Mouse (Mus musculus) hindbrain, embryonic 11.5 days (tissue): ENCODE measurements around the gene Nudt21. TPM values are rescaled to one million over a fixed set of nuclear protein-coding genes. Genes with fewer than 3 reads are reported as not detected.
"Not testable (repeated sequence)": the region's sequence is repeated elsewhere in the genome, so short reads cannot be mapped to it uniquely, and the experiment has no call there.

ENCODE experiments used
- ATAC-seq: fragments of 200-750 bp; cut with Nextera tagmentation; 2 replicates; pipeline ENCODE4 v1.8.0; 2017; ENCODE audit warnings: mild to moderate bottlenecking, moderate TSS enrichment, moderate library complexity; ENCODE audit not compliant: low FRiP score
- DNase-seq: peaks from one replicate; pipeline ENCODE4 v3.0.0-alpha.2; 2015; ENCODE audit warnings: low spot score
- H3K27ac ChIP-seq: fragments of 300-500 bp; sonication (generic); 2 replicates; pipeline ENCODE4 v1.5.1; 2014; ENCODE audit warnings: mild to moderate bottlenecking, low read depth, low read length
- H3K27me3 ChIP-seq: fragments of 300-500 bp; sonication (generic); 2 replicates; pipeline ENCODE4 v1.6.1; 2014; ENCODE audit warnings: mild to moderate bottlenecking, low read length, moderate library complexity, mixed read lengths; ENCODE audit not compliant: control insufficient read depth, insufficient read depth
- H3K36me3 ChIP-seq: fragments of 300-500 bp; sonication (generic); 2 replicates; pipeline ENCODE4 v1.6.1; 2014; ENCODE audit warnings: mild to moderate bottlenecking, low read length, moderate library complexity, mixed read lengths; ENCODE audit not compliant: control insufficient read depth, insufficient read depth
- H3K4me1 ChIP-seq: fragments of 300-500 bp; sonication (generic); replicated peaks from 2 replicates; pipeline ENCODE4 v1.6.1; 2014; ENCODE audit warnings: low read length, mixed read lengths; ENCODE audit not compliant: control insufficient read depth, insufficient read depth
- H3K4me2 ChIP-seq: fragments of 300-500 bp; sonication (generic); replicated peaks from 2 replicates; pipeline ENCODE4 v1.6.1; 2014; ENCODE audit warnings: mild to moderate bottlenecking, low read depth, low read length
- H3K4me3 ChIP-seq: fragments of 300-500 bp; sonication (generic); 2 replicates; pipeline ENCODE4 v1.5.1; 2014; ENCODE audit warnings: low read depth, low read length
- H3K9ac ChIP-seq: fragments of 300-500 bp; sonication (generic); 2 replicates; pipeline ENCODE4 v1.6.1; 2014; ENCODE audit warnings: low read depth, low read length
- H3K9me3 ChIP-seq: fragments of 300-500 bp; sonication (generic); 2 replicates; pipeline ENCODE4 v1.6.1; 2016; ENCODE audit warnings: low read length; ENCODE audit not compliant: control insufficient read depth
- WGBS: fragments of 180-500 bp; shearing (Covaris S2); extraction: QIAGEN DNeasy Blood & Tissue Kit; methylation state at CpG from one replicate; pipeline ENCODE4 v1.1.7; 2014; 5-methylcytosine and 5-hydroxymethylcytosine counted together
- polyA plus RNA-seq: library from polyadenylated mRNA; unstranded; fragments of >200 nt; fragmentation: Nextera tagmentation; extraction: Ambion mirVana; gene quantifications from 2 replicates; pipeline ENCODE4 v1.2.1, GENCODE M21; 2014

The Nudt21 gene
- polyA plus RNA-seq, 1 experiment from 2014 or later: 152 TPM

DNA sequence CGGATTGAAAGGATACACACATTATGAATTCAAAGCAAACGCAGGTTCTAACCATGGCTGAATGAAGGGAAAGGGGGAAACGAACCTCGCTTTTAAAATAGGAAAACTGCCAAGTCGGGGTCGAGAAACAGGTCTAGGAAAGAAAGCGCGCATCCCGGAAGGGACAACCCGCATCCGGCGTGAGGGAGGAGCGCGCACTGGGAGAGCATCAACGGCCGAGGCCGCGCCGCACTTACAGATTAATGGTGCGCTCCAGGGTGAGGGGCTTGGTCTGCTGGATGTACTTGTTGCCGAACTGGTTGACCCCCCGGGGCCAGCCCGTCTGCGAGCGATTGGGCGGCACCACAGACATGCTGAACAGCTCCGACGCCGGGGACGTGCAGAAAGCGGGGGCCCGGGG lies 290 bp downstream of the Nudt21 start:
- ATAC-seq (peak; percentile 94), DNase-seq (peak; percentile 79)
- H3K36me3 ChIP-seq, H3K27me3 ChIP-seq, H3K9me3 ChIP-seq, H3K4me1 ChIP-seq: not testable (repeated sequence)
- peak overlapping the region; percentile 81 for H3K4me3 ChIP-seq
- H3K9ac ChIP-seq: peak overlapping the region; percentile 75
- H3K4me2 ChIP-seq: peak overlapping the region; percentile 81
- 0% methylated on average over 20 of the region's 32 CpGs for WGBS
- peak overlapping the region; percentile 36; the same call in 1 of the 2 replicates for H3K27ac ChIP-seq

DNA sequence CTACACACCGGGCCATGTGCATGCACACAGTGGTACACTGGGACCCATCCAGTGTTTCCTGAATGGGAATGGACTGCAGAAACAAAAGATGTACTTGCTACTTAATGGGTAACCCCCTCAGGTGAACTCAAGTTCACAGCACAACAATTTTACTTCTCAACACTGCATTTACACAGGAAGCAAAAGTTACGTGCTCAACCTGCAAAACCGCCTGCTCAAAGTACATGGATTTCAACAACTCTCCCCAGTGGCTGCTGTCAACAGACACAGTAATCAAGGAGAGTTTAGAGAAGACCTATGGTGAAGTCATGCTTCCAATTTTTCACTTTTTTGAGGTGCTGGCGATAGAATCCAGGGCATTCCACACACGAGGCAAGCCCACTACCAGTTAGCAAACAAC lies 1.6 kb downstream of the Nudt21 start:
- peak overlapping the region; percentile 21; the same call in 1 of the 2 replicates for H3K9ac ChIP-seq
- 0 out of 2 replicates have a peak overlapping the region, but pooled peaks have one; percentile 13 for H3K4me2 ChIP-seq
- DNase-seq (no peak), ATAC-seq (no peak)
- no peaks in the 10 kb centered on the region for H3K9me3 ChIP-seq
- H3K27ac ChIP-seq: no peak overlapping the region
- H3K27me3 ChIP-seq: no peaks in the 10 kb centered on the region
- H3K36me3 ChIP-seq: no peaks in the 10 kb centered on the region
- H3K4me1 ChIP-seq: peaks cover 6% of the 10 kb centered on the region
- WGBS: 69% methylated on average over 5 of the region's 5 CpGs
- no peak overlapping the region for H3K4me3 ChIP-seq

DNA sequence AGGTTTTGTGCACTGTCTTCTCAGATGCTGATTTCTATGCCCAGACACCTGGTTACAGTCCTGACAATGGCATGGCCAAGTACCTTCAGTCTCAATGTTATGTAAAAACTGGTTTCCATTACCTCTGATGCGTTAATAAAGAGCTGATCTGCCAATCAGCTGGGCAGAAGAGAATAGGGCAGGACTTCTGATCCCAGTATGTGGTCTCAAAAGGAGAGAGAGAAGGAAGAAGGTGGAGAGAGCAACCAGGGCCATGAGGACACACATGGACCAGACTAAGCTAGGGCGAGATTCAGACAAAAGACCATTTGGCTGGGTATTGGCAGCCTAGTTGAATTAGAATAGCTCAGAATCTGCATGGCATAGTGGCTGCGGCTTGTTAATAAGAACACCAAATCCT lies 3.2 kb downstream of the Nudt21 start:
- no peak for ATAC-seq
- Histone ChIP-seq H3K9me3 (no peaks in the 10 kb centered on the region), H3K4me2 (no peak overlapping the region), H3K36me3 (no peaks in the 10 kb centered on the region), H3K4me3 (no peak overlapping the region), H3K4me1 (peaks cover 6% of the 10 kb centered on the region), H3K27ac (no peak overlapping the region), H3K27me3 (no peaks in the 10 kb centered on the region), H3K9ac (no peak overlapping the region)
- no peak for DNase-seq
- 66% methylated on average over 3 of the region's 3 CpGs for WGBS

DNA sequence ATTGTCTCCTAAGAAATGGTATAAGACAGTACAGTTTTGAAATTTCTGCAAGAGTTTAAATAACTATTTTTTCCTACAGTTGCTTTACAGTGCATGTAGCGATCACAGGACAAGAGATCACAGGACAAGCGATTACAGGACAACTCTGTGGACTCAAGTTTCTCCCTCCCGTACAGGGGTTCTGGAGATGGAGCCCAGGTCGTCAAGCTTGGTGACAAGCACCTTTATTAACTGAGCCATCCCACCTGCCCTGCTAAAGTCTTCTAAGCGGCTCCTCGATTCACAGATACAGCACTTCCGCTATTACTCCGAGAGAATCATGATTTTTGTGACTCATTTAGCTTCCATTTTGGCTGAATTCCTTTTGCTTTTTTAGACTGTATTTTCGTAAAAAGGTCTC lies 7.1 kb downstream of the Nudt21 start:
- ATAC-seq (no peak), DNase-seq (no peak)
- Histone ChIP-seq H3K36me3 (peaks cover 8% of the 10 kb centered on the region; the same call in 1 of the 2 replicates), H3K4me1 (no peaks in the 10 kb centered on the region), H3K4me3 (no peak overlapping the region), H3K9ac (no peak overlapping the region), H3K4me2 (no peak overlapping the region), H3K27me3 (no peaks in the 10 kb centered on the region), H3K27ac (no peak overlapping the region), H3K9me3 (no peaks in the 10 kb centered on the region)
- 96% methylated on average over 9 of the region's 9 CpGs for WGBS

DNA sequence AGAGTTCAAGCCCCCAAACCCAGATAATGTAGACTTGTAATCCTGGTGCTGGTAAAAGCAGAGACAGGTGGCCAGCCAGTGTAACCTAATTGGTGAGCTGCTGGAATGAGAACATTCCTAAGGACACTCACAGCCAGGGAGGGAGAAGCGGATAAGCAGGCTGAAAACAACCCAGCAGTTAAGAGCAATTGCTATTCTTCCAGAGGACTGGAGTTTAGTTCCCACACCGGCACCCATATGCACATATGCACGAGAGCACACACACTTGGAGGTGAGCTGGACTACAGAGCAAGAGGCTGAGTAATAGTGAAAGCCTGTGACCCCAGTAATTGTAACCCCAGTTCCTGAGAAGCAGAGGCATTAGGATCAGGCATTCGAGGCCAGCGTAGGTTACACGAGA lies 12.9 kb downstream of the Nudt21 start:
- Histone ChIP-seq H3K27ac (no peak overlapping the region), H3K4me3 (no peak overlapping the region), H3K36me3 (peaks cover 16% of the 10 kb centered on the region; the same call in 1 of the 2 replicates), H3K9me3 (no peaks in the 10 kb centered on the region), H3K9ac (no peak overlapping the region), H3K4me1 (no peaks in the 10 kb centered on the region), H3K4me2 (no peak overlapping the region), H3K27me3 (no peaks in the 10 kb centered on the region)
- DNase-seq: no peak
- WGBS: 93% methylated on average over 6 of the region's 6 CpGs
- ATAC-seq: no peak

DNA sequence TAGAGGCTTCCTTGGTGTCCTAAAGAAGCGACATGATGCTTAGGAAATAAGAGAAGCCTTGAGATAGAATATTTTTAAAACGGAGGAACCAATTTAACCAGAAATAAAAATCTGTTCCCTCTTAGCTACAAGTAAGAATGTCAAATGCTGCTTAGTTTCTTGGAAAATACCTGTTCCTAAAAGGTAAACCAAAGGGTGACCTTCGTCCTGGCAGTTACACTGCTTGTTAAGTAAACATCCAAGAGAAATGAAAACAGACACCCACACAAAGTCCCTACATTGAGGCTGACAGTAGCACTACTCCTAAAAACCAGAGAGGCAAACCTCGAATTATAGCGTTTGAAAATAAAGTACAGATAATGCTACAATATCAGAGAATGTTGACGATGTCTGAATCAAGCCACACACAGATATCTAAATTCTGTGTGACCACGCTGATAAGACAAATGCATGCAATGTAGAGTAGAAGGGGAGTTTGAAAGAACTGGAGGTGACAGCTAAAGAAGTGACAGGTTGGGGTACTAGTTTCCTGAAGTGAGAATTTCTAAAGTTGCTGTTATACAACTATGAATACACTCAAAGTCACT lies 23.7 kb downstream of the Nudt21 start:
- ATAC-seq: no peak
- Histone ChIP-seq H3K4me3 (peak overlapping the region; percentile 87), H3K36me3 (no peaks in the 10 kb centered on the region), H3K9me3 (no peaks in the 10 kb centered on the region), H3K4me2 (peak overlapping the region; percentile 89), H3K4me1 (0 out of 2 replicates have a peak, but pooled peaks cover 3% of the 10 kb centered on the region), H3K27me3 (no peaks in the 10 kb centered on the region), H3K9ac (peak overlapping the region; percentile 98), H3K27ac (peak overlapping the region; percentile 94)
- WGBS: 42% methylated on average over 7 of the region's 7 CpGs
- no peak for DNase-seq

DNA sequence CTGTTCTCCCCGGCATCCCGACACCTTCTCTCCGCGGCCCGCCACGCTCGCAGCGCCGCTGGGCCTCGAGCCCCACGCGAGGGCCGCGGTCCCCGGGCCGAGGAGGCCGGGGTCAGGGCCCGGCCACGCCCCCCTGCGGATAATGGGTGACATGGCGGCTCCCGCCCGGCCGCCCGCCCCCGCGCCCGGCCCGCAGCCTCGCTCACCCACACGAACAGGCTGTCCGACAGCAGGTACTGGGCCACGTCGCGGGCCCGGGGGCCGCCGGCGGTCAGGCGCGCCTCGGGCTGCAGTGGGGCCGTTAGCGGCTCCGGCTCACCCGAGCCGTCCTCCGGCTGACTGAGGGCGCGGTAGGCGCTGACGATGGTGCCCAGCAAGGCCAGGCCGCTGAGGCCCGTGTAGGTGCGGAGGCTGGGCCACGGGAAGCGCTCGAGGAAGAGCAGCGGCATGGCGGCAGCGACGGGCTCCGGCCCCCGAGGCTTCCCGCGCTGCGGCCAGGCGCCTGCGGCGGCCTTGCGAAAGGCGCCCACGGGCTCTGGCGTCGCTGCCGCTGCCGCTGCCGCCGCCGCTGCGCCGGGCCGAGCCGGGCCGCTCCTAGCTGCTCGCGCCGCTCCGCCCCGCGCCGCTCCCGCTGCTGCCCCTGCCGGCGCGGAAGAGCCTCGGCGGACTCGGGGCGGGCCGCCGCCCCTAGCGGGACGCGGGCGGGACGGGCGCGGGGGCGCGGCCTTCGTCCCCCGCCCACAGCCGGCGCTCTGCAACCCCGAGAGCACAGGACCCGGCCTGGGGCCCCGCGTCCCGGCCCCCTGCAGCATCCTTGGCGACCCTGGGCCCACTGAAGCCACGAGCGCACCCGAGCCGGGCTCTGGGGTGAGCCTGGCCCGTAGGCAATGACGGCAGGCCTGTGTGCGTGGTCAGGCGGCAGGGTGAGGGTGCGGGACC lies 24.5 kb downstream of the Nudt21 start, which contains the start of gene Amfr:
TSS of gene Amfr (minus strand) at position 830 of the 939 bp plus-strand sequence.
- Histone ChIP-seq H3K27ac (peak within 1 kb of the TSS; percentile 94), H3K36me3 (no peaks in the 10 kb centered on the region), H3K4me3 (peak within 1 kb of the TSS; percentile 87), H3K4me2 (peak within 1 kb of the TSS; percentile 89), H3K9me3 (no peaks in the 10 kb centered on the region), H3K9ac (peak within 1 kb of the TSS; percentile 98), H3K4me1 (0 out of 2 replicates have a peak, but pooled peaks cover 3% of the 10 kb centered on the region), H3K27me3 (no peaks in the 10 kb centered on the region)
- ATAC-seq (peak; percentile 94), DNase-seq (peak; percentile 85)
- WGBS: under 1% methylated on average over 99 of the region's 130 CpGs

DNA sequence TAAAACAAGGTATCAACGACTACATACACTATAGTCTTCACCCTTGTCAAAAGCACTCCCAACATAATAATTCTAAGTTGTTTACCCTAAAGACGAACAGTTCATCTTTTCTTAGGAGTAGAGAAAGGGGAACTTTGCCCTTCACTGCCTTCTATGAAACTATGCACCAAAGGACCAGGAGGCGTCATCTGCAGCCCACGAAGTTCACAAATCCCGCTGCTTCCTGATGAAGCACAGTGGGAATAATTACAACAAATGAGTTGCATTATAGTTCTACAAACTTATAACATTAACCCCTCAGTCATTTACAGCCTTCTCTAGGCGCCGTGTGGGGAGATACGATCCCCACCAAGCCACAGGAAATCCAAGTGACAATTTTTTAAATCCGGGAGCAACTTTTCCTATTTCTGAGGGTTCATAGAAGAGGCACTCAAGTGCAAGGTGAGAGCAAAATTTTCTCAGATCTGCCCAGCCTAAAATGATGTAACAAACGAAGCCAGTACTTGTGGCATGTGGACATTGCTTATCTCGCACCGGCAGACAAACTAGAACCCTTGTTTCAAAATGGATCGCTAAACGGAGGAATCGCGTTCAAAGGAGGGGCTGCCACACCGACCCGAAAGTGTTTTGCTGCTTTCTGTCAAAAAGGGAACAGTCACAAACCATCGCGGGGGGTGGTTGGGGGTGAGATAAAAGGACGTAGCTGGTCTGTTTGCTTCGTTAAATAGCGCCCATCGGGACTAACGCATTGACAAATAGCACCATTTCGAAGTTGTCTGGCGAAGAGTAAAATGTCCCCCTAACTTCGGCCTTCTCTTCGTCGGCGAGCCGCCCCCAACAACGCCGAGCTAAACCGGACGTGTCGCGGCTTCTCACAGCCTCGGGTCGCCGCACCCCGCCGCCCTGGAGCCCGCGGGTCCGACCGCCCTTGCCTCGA lies 25.5 kb downstream of the Nudt21 start:
- peak overlapping the region; percentile 94 for H3K27ac ChIP-seq
- WGBS: 5% methylated on average over 48 of the region's 48 CpGs
- ATAC-seq (no peak), DNase-seq (no peak)
- peak overlapping the region; percentile 87 for H3K4me3 ChIP-seq
- H3K4me1 ChIP-seq: 0 out of 2 replicates have a peak, but pooled peaks cover 3% of the 10 kb centered on the region
- no peaks in the 10 kb centered on the region for H3K36me3 ChIP-seq
- H3K27me3 ChIP-seq: no peaks in the 10 kb centered on the region
- H3K9me3 ChIP-seq: no peaks in the 10 kb centered on the region
- peak overlapping the region; percentile 89 for H3K4me2 ChIP-seq
- H3K9ac ChIP-seq: peak overlapping the region; percentile 98
